Mouse (Mus musculus): ENCODE results near the gene Atp2b4. TPM values are rescaled to one million over a fixed set of nuclear protein-coding genes. Genes with fewer than 3 reads are reported as not detected.

Gene Atp2b4
- polyA plus RNA-seq, 1 experiment = 22.8 TPM

DNA sequence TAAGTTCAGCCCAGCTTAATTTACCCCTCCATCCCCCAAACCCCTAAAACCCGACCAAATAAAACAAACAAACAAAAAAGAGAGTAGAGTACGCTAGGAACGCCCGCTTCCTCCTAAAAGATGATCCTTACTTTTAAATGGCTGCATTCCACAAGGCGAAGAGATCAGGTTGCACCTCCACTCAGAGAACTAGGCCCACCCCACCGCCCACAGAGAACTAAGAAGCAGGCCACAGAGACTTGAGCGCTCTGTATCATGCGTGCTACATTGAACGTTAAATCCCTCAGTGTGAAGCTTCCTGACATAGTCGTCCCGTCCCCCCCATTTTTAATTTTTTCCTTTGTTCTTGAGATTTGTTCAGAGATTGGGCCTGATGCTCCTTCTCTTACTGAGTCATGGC is 68.0 kb downstream of the Atp2b4 start:
- Histone ChIP-seq H3K27ac (ENCODE audit: control insufficient read depth, insufficient read depth, low read depth, low read length) (no peak overlapping the region), H3K27me3 (ENCODE audit: control insufficient read depth, insufficient read depth, low read length) (no peaks in the 10 kb centered on the region), H3K4me1 (ENCODE audit: control insufficient read depth, insufficient read depth, low read length) (no peaks in the 10 kb centered on the region), H3K4me3 (ENCODE audit: control insufficient read depth, low read depth, low read length) (no peak overlapping the region), H3K36me3 (ENCODE audit: control insufficient read depth, insufficient read depth, low read length) (peaks cover 2% of the 10 kb centered on the region)
- TF ChIP-seq CTCF (IDR thresholded peaks at IDR 0.05; ENCODE audit: control insufficient read depth, insufficient read depth, insufficient replicate concordance, low read depth, low read length) (no peak), POLR2A (IDR thresholded peaks at IDR 0.05; ENCODE audit: control insufficient read depth, low read depth, low read length) (no peak)

DNA sequence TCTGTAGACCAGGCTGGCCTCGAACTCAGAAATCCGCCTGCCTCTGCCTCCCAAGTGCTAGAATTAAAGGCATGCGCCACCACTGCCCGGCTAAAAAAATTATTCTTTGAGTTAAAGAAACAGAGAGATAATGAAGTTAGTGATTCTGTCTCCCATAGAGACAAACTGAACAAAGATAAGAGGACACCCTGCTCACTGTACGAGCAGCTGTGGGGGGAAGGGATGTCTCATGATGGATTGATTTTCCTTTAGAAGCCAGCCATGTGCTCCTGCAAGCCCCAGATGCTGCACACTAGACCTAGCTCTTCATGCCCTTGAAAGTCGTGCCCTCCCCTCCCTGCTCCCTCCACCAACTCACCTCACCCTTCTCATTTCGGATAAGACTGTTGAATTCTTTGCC is 72.5 kb downstream of the Atp2b4 start:
- Histone ChIP-seq H3K27ac (ENCODE audit: control insufficient read depth, insufficient read depth, low read depth, low read length) (no peak overlapping the region), H3K36me3 (ENCODE audit: control insufficient read depth, insufficient read depth, low read length) (peaks cover 1% of the 10 kb centered on the region), H3K4me1 (ENCODE audit: control insufficient read depth, insufficient read depth, low read length) (no peaks in the 10 kb centered on the region), H3K27me3 (ENCODE audit: control insufficient read depth, insufficient read depth, low read length) (no peaks in the 10 kb centered on the region), H3K4me3 (ENCODE audit: control insufficient read depth, low read depth, low read length) (no peak overlapping the region)
- TF ChIP-seq CTCF (IDR thresholded peaks at IDR 0.05; ENCODE audit: control insufficient read depth, insufficient read depth, insufficient replicate concordance, low read depth, low read length) = no peak
- TF ChIP-seq POLR2A (IDR thresholded peaks at IDR 0.05; ENCODE audit: control insufficient read depth, low read depth, low read length) = no peak

GRCm38 (mm10) chr1:133720342-133720741 is 80.5 kb downstream of the Atp2b4 start:
- no peak for TF ChIP-seq CTCF (IDR thresholded peaks at IDR 0.05; ENCODE audit: control insufficient read depth, insufficient read depth, insufficient replicate concordance, low read depth, low read length)
- TF ChIP-seq POLR2A (IDR thresholded peaks at IDR 0.05; ENCODE audit: control insufficient read depth, low read depth, low read length) = no peak
- no peaks in the 10 kb centered on the region for H3K27me3 ChIP-seq (ENCODE audit: control insufficient read depth, insufficient read depth, low read length)
- H3K4me3 ChIP-seq (ENCODE audit: control insufficient read depth, low read depth, low read length) = no peak overlapping the region
- no peak overlapping the region for H3K27ac ChIP-seq (ENCODE audit: control insufficient read depth, insufficient read depth, low read depth, low read length)
- no peaks in the 10 kb centered on the region for H3K4me1 ChIP-seq (ENCODE audit: control insufficient read depth, insufficient read depth, low read length)
- H3K36me3 ChIP-seq (ENCODE audit: control insufficient read depth, insufficient read depth, low read length) = peaks cover 3% of the 10 kb centered on the region

- peaks cover 3% of the 10 kb centered on the region for H3K36me3 ChIP-seq (ENCODE audit: control insufficient read depth, insufficient read depth, low read length)
- H3K27me3 ChIP-seq (ENCODE audit: control insufficient read depth, insufficient read depth, low read length) = no peaks in the 10 kb centered on the region
- H3K4me3 ChIP-seq (ENCODE audit: control insufficient read depth, low read depth, low read length) = no peak overlapping the region
- TF ChIP-seq CTCF (IDR thresholded peaks at IDR 0.05; ENCODE audit: control insufficient read depth, insufficient read depth, insufficient replicate concordance, low read depth, low read length) (no peak), POLR2A (IDR thresholded peaks at IDR 0.05; ENCODE audit: control insufficient read depth, low read depth, low read length) (no peak)
- no peaks in the 10 kb centered on the region for H3K4me1 ChIP-seq (ENCODE audit: control insufficient read depth, insufficient read depth, low read length)
- no peak overlapping the region for H3K27ac ChIP-seq (ENCODE audit: control insufficient read depth, insufficient read depth, low read depth, low read length)
Observed at GRCm38 (mm10) chr1:133718786-133719185, 82.1 kb downstream of the Atp2b4 start.

DNA sequence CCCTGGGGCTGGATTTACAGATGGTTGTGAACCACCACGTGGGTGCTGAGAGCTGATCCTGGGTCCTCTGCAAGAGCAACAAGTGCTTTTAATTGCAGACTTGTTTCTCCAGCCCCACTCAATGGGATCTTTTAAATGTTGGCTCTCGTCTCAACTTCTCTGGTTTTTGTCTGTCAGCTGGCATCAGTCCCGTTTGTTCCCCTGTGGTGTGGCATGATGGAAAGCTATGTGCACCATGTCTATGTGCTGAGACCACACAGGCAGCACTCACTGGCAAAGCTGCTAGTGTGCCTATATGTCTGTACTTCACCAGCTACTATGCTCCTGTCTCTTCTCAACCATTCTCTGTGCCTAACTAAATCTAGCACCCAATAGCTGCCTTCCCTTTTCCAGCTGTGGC is 82.5 kb downstream of the Atp2b4 start:
- Histone ChIP-seq H3K27me3 (ENCODE audit: control insufficient read depth, insufficient read depth, low read length) (no peaks in the 10 kb centered on the region), H3K27ac (ENCODE audit: control insufficient read depth, insufficient read depth, low read depth, low read length) (no peak overlapping the region), H3K4me3 (ENCODE audit: control insufficient read depth, low read depth, low read length) (no peak overlapping the region), H3K4me1 (ENCODE audit: control insufficient read depth, insufficient read depth, low read length) (no peaks in the 10 kb centered on the region), H3K36me3 (ENCODE audit: control insufficient read depth, insufficient read depth, low read length) (peaks cover 3% of the 10 kb centered on the region)
- TF ChIP-seq POLR2A (IDR thresholded peaks at IDR 0.05; ENCODE audit: control insufficient read depth, low read depth, low read length) (no peak), CTCF (IDR thresholded peaks at IDR 0.05; ENCODE audit: control insufficient read depth, insufficient read depth, insufficient replicate concordance, low read depth, low read length) (no peak)

- Histone ChIP-seq H3K4me1 (ENCODE audit: control insufficient read depth, insufficient read depth, low read length) (no peaks in the 10 kb centered on the region), H3K27me3 (ENCODE audit: control insufficient read depth, insufficient read depth, low read length) (no peaks in the 10 kb centered on the region), H3K36me3 (ENCODE audit: control insufficient read depth, insufficient read depth, low read length) (peaks cover 3% of the 10 kb centered on the region), H3K4me3 (ENCODE audit: control insufficient read depth, low read depth, low read length) (no peak overlapping the region), H3K27ac (ENCODE audit: control insufficient read depth, insufficient read depth, low read depth, low read length) (no peak overlapping the region)
- peak; percentile 74 for TF ChIP-seq CTCF (IDR thresholded peaks at IDR 0.05; ENCODE audit: control insufficient read depth, insufficient read depth, insufficient replicate concordance, low read depth, low read length)
- TF ChIP-seq POLR2A (IDR thresholded peaks at IDR 0.05; ENCODE audit: control insufficient read depth, low read depth, low read length) = no peak
Observed at GRCm38 (mm10) chr1:133716464-133716863, 84.4 kb downstream of the Atp2b4 start.

DNA sequence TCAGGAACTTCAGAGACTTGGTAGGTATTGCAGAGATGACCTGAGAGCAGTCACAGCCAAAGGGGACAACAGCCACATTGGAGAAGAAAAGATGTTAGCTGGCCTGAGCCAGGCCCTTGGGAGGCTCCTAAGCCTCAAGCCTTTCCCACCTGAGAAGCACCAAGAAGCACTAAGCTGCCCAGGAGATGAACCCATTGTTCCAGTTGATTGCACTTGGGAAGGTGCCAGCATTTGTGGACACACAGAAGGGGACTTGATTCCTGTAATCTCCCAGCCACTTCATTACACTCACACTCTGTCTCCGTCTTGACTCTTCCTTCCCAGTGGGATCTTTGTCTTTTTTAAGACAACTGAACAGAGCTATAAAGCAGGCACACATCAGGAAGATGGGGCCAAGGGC is 85.7 kb downstream of the Atp2b4 start:
- no peaks in the 10 kb centered on the region for H3K27me3 ChIP-seq (ENCODE audit: control insufficient read depth, insufficient read depth, low read length)
- peaks cover 3% of the 10 kb centered on the region for H3K36me3 ChIP-seq (ENCODE audit: control insufficient read depth, insufficient read depth, low read length)
- H3K4me3 ChIP-seq (ENCODE audit: control insufficient read depth, low read depth, low read length) = no peak overlapping the region
- TF ChIP-seq POLR2A (IDR thresholded peaks at IDR 0.05; ENCODE audit: control insufficient read depth, low read depth, low read length) = no peak
- TF ChIP-seq CTCF (IDR thresholded peaks at IDR 0.05; ENCODE audit: control insufficient read depth, insufficient read depth, insufficient replicate concordance, low read depth, low read length) = no peak
- H3K4me1 ChIP-seq (ENCODE audit: control insufficient read depth, insufficient read depth, low read length) = no peaks in the 10 kb centered on the region
- no peak overlapping the region for H3K27ac ChIP-seq (ENCODE audit: control insufficient read depth, insufficient read depth, low read depth, low read length)

GRCm38 (mm10) chr1:133713009-133713370 is 87.9 kb downstream of the Atp2b4 start:
- Histone ChIP-seq H3K4me3 (ENCODE audit: control insufficient read depth, low read depth, low read length) (no peak overlapping the region), H3K4me1 (ENCODE audit: control insufficient read depth, insufficient read depth, low read length) (no peaks in the 10 kb centered on the region), H3K27ac (ENCODE audit: control insufficient read depth, insufficient read depth, low read depth, low read length) (no peak overlapping the region), H3K27me3 (ENCODE audit: control insufficient read depth, insufficient read depth, low read length) (no peaks in the 10 kb centered on the region), H3K36me3 (ENCODE audit: control insufficient read depth, insufficient read depth, low read length) (peaks cover 3% of the 10 kb centered on the region; the same call in 1 of the 2 replicates)
- TF ChIP-seq CTCF (IDR thresholded peaks at IDR 0.05; ENCODE audit: control insufficient read depth, insufficient read depth, insufficient replicate concordance, low read depth, low read length) (no peak), POLR2A (IDR thresholded peaks at IDR 0.05; ENCODE audit: control insufficient read depth, low read depth, low read length) (no peak)
